Mouse (Mus musculus): ENCODE data around the gene Nipa1.

- TF ChIP-seq CTCF (conservative IDR thresholded peaks at IDR 0.05; ENCODE audit: insufficient read depth, insufficient read length, low read depth, low read length) (no peak), POLR2A (IDR thresholded peaks at IDR 0.05; ENCODE audit: low read depth, low read length) (no peak)
These were observed 62.6 kb downstream of the Nipa1 start for GRCm38 (mm10) chr7:55957178-55957577.
